In genomic region chr7:44277250-44277622, GRCm38 (mm10) we compare ENCODE assay signal across 11 mouse cellular contexts. TPM values are rescaled to one million over a fixed set of nuclear protein-coding genes. Genes with fewer than 3 reads are reported as not detected.
DNase-seq lines count a peak whose midpoint lies in the region; ATAC-seq and TF ChIP-seq lines count a peak whose summit lies in the region.
"Had no signal": no experiment of that assay in that cellular context is flagged by ENCODE, and none has a peak within 500 bp of the region (broad histone marks: within the 10 kb centered on the region; RNA-seq: fewer than 3 reads in every experiment).

No protein-coding gene starts in this region.

- intact Hi-C loops in left cerebral cortex, adult 2 months (cut with DNase I): loop anchor here (5.0 kb wide), 1 partner anchor 75 kb away; no protein-coding TSS in a partner anchor
- intact Hi-C loops in heart, postnatal 25 days (cut with DNase I): no loop called here

- H3K4me1 ChIP-seq in kidney, embryonic 14.5 days (ENCODE audit: control insufficient read depth, insufficient read depth, low read length): no peaks in the 10 kb centered on the region
- peaks cover 3% of the 10 kb centered on the region for H3K4me1 ChIP-seq in G1E (ENCODE audit: insufficient read depth, low read depth, low read length)
- H3K4me1 ChIP-seq in cerebellum, adult 2 months (ENCODE audit: control insufficient read depth, insufficient read depth, low read length): no peaks in the 10 kb centered on the region
- no peaks in the 10 kb centered on the region for H3K4me1 ChIP-seq in spleen, adult 2 months (ENCODE audit: control insufficient read depth, insufficient read depth, insufficient read length)
- no peaks in the 10 kb centered on the region for H3K4me1 ChIP-seq in forebrain, embryonic 11.5 days (replicated peaks; ENCODE audit: control insufficient read depth, insufficient read depth, low read length)
- H3K4me1 ChIP-seq: embryonic facial prominence, embryonic 13.5 days had no signal

- peak; percentile 24 for DNase-seq in kidney, postnatal 10 days
- no peak for DNase-seq in G1E (ENCODE audit: low spot score)
- DNase-seq in cerebellum, adult 2 months: peak; percentile 64 to 74
- peak in 1 of 2 experiments; percentile 69 for DNase-seq in left cerebral cortex, adult 2 months (ENCODE audit: extremely low spot score in 1 of 2, low spot score in 2 of 2)
- DNase-seq in spleen, adult 2 months (ENCODE audit: low read depth in 1 of 2, low spot score in 2 of 2): peak; percentile 22 to 53
- no peak for DNase-seq in heart, postnatal 25 days (ENCODE audit: low spot score)
- DNase-seq in forebrain, embryonic 11.5 days (ENCODE audit: low spot score): no peak

- peak; percentile 22; the same call in 1 of the 2 replicates for TF ChIP-seq CTCF in G1E (IDR thresholded peaks at IDR 0.05; ENCODE audit: low read depth, low read length)
- peak; percentile 83 for TF ChIP-seq CTCF in cerebellum, adult 2 months (IDR thresholded peaks at IDR 0.05; ENCODE audit: borderline replicate concordance, insufficient read depth, low read depth, low read length)
- TF ChIP-seq CTCF in left cerebral cortex, adult 2 months (IDR thresholded peaks at IDR 0.05): peak; percentile 58
- peak; percentile 36; the same call in 1 of the 2 replicates for TF ChIP-seq CTCF in spleen, adult 2 months (IDR thresholded peaks at IDR 0.05; ENCODE audit: extremely low read depth, insufficient read depth, insufficient read length, insufficient replicate concordance)

- peaks cover 2% of the 10 kb centered on the region; the same call in 1 of the 2 replicates for H3K9me3 ChIP-seq in kidney, embryonic 14.5 days (ENCODE audit: control insufficient read depth, low read length)
- no peaks in the 10 kb centered on the region for H3K9me3 ChIP-seq in G1E (replicated peaks)
- no peaks in the 10 kb centered on the region for H3K9me3 ChIP-seq in forebrain, embryonic 11.5 days (ENCODE audit: control insufficient read depth, low read length)

- H3K36me3 ChIP-seq in kidney, embryonic 14.5 days (ENCODE audit: control insufficient read depth, insufficient read depth, low read length): no peaks in the 10 kb centered on the region
- H3K36me3 ChIP-seq in G1E (replicated peaks): no peaks in the 10 kb centered on the region
- no peaks in the 10 kb centered on the region for H3K36me3 ChIP-seq in spleen, adult 2 months (ENCODE audit: control insufficient read depth, insufficient read depth, low read length)
- no peaks in the 10 kb centered on the region for H3K36me3 ChIP-seq in forebrain, embryonic 11.5 days (ENCODE audit: control insufficient read depth, insufficient read depth, low read length)
- H3K36me3 ChIP-seq: embryonic facial prominence, embryonic 13.5 days had no signal

- 46% methylated on average over 2 of the region's 2 CpGs for WGBS in kidney, embryonic 14.5 days
- WGBS in cerebellum, adult 2 months: 45% methylated on average over 2 of the region's 2 CpGs
- 49% methylated on average over 2 of the region's 2 CpGs for WGBS in spleen, adult 2 months
- 46% methylated on average over 2 of the region's 2 CpGs for WGBS in forebrain, embryonic 11.5 days

- no peak overlapping the region for H3K27ac ChIP-seq in kidney, embryonic 14.5 days (ENCODE audit: low read depth, low read length)
- no peak overlapping the region for H3K27ac ChIP-seq in cerebellum, adult 2 months (ENCODE audit: insufficient read depth, low read length)
- no peak overlapping the region for H3K27ac ChIP-seq in left cerebral cortex, adult 2 months
- H3K27ac ChIP-seq in spleen, adult 2 months (ENCODE audit: insufficient read depth, low read length): no peak overlapping the region
- no peak overlapping the region for H3K27ac ChIP-seq in forebrain, embryonic 11.5 days (ENCODE audit: low read depth, low read length)
- H3K27ac ChIP-seq: embryonic facial prominence, embryonic 13.5 days had no signal

- H3K9ac ChIP-seq in kidney, embryonic 14.5 days (ENCODE audit: low read depth, low read length): no peak overlapping the region
- no peak overlapping the region for H3K9ac ChIP-seq in forebrain, embryonic 11.5 days (ENCODE audit: low read length)
- H3K9ac ChIP-seq: embryonic facial prominence, embryonic 13.5 days had no signal

- ATAC-seq in kidney, embryonic 14.5 days (ENCODE audit: low FRiP score, low TSS enrichment): no peak
- ATAC-seq in G1E (ENCODE audit: extremely low read depth, insufficient number of reproducible peaks, low FRiP score, poor library complexity, severe bottlenecking): no peak
- ATAC-seq in forebrain, embryonic 11.5 days (replicated peaks; ENCODE audit: low FRiP score): no peak

- peaks cover 13% of the 10 kb centered on the region for H3K27me3 ChIP-seq in kidney, embryonic 14.5 days (ENCODE audit: control insufficient read depth, insufficient read depth, low read length)
- peaks cover 27% of the 10 kb centered on the region for H3K27me3 ChIP-seq in G1E (ENCODE audit: insufficient read depth, low read length)
- H3K27me3 ChIP-seq in cerebellum, adult 2 months (ENCODE audit: control insufficient read depth, insufficient read depth, low read length): no peaks in the 10 kb centered on the region
- H3K27me3 ChIP-seq in spleen, adult 2 months (ENCODE audit: control insufficient read depth, insufficient read depth, low read length): no peaks in the 10 kb centered on the region
- no peaks in the 10 kb centered on the region; the same call in 1 of the 2 replicates for H3K27me3 ChIP-seq in forebrain, embryonic 11.5 days (ENCODE audit: control insufficient read depth, insufficient read depth, low read length)

- H3K4me2 ChIP-seq in kidney, embryonic 14.5 days (replicated peaks; ENCODE audit: low read depth, low read length): no peak overlapping the region
- no peak overlapping the region for H3K4me2 ChIP-seq in forebrain, embryonic 11.5 days (ENCODE audit: low read depth, low read length, severe bottlenecking)
- H3K4me2 ChIP-seq: embryonic facial prominence, embryonic 13.5 days had no signal

- TF ChIP-seq POLR2A in cerebellum, adult 2 months (IDR thresholded peaks at IDR 0.05; ENCODE audit: borderline replicate concordance, insufficient read depth, low read length): no peak
- TF ChIP-seq POLR2A in spleen, adult 2 months (IDR thresholded peaks at IDR 0.05; ENCODE audit: low read depth, low read length): no peak

- no peak overlapping the region for H3K4me3 ChIP-seq in kidney, embryonic 14.5 days (ENCODE audit: low read length)
- no peak overlapping the region for H3K4me3 ChIP-seq in G1E (ENCODE audit: low read depth, low read length)
- no peak overlapping the region for H3K4me3 ChIP-seq in cerebellum, adult 2 months (replicated peaks; ENCODE audit: insufficient read depth, low read depth, low read length)
- H3K4me3 ChIP-seq in left cerebral cortex, adult 2 months: no peak overlapping the region
- H3K4me3 ChIP-seq in spleen, adult 2 months (ENCODE audit: extremely low read depth, insufficient read depth, insufficient read length): no peak overlapping the region
- H3K4me3 ChIP-seq in forebrain, embryonic 11.5 days (ENCODE audit: low read depth, low read length): no peak overlapping the region
- H3K4me3 ChIP-seq: embryonic facial prominence, embryonic 13.5 days; myocyte had no signal

RNA-seq across cellular contexts. Expression of gene Gm15517, which starts 16.0 kb away (rescaled TPM):
- polyA plus RNA-seq in kidney, embryonic 14.5 days (2014; fragmentation: Nextera tagmentation; extraction: Ambion mirVana): not detected in 2 replicates
- not detected in 2 replicates for total RNA-seq in G1E (2014; fragmentation: Nextera tagmentation)
- total RNA-seq in G1E (2017): not detected in 2 replicates
- not detected in 2 replicates for polyA plus RNA-seq in G1E (2012)
- polyA plus RNA-seq in cerebellum, adult 2 months (2012; rRNA removed): not detected in 2 replicates
- total RNA-seq in left cerebral cortex, adult 2 months (2021): not detected
- polyA plus RNA-seq in spleen, adult 2 months (2012; rRNA removed): not detected in 2 replicates
- total RNA-seq in heart, postnatal 25 days (2021): not detected
- polyA plus RNA-seq in forebrain, embryonic 11.5 days (2014; fragmentation: Nextera tagmentation; extraction: Ambion mirVana): not detected in 2 replicates
- total RNA-seq: layer of hippocampus, adult 18-20 months had no signal
- polyA plus RNA-seq: embryonic facial prominence, embryonic 13.5 days; myocyte had no signal

RNA-seq across cellular contexts. Expression of gene Acp4, which starts 20.1 kb away (rescaled TPM):
- not detected in 2 replicates for polyA plus RNA-seq in kidney, embryonic 14.5 days (2014; fragmentation: Nextera tagmentation; extraction: Ambion mirVana)
- total RNA-seq in G1E (2014; fragmentation: Nextera tagmentation) (not detected in 2 replicates), G1E (2017) (not detected in 2 replicates)
- not detected in 2 replicates for polyA plus RNA-seq in G1E (2012)
- polyA plus RNA-seq in cerebellum, adult 2 months (2012; rRNA removed): not detected in 2 replicates
- not detected for total RNA-seq in left cerebral cortex, adult 2 months (2021)
- not detected in 2 replicates for polyA plus RNA-seq in spleen, adult 2 months (2012; rRNA removed)
- not detected for total RNA-seq in heart, postnatal 25 days (2021)
- 0.17 TPM in 1 of 2 replicates, not detected in the other for polyA plus RNA-seq in forebrain, embryonic 11.5 days (2014; fragmentation: Nextera tagmentation; extraction: Ambion mirVana)
- total RNA-seq: layer of hippocampus, adult 18-20 months had no signal

RNA-seq across cellular contexts. Expression of gene Clec11a, which starts 29.5 kb away (rescaled TPM):
- 3.4 TPM in 2 replicates for polyA plus RNA-seq in kidney, embryonic 14.5 days (2014; fragmentation: Nextera tagmentation; extraction: Ambion mirVana)
- total RNA-seq in G1E (2014; fragmentation: Nextera tagmentation) (3.1 and 5.3 TPM in 2 replicates), G1E (2017) (2.6 and 3.3 TPM in 2 replicates)
- 1.8 and 2.2 TPM in 2 replicates for polyA plus RNA-seq in G1E (2012)
- polyA plus RNA-seq in cerebellum, adult 2 months (2012; rRNA removed): 2.4 and 3.0 TPM in 2 replicates
- total RNA-seq in left cerebral cortex, adult 2 months (2021): 1 to 10 TPM; 4.3 TPM
- 4.0 and 5.2 TPM in 2 replicates for polyA plus RNA-seq in spleen, adult 2 months (2012; rRNA removed)
- total RNA-seq in heart, postnatal 25 days (2021): 1 to 10 TPM in 1 of 2 experiments, under 1 TPM in 1; 0.87 to 1.0 TPM
- 3.2 TPM in 2 replicates for polyA plus RNA-seq in forebrain, embryonic 11.5 days (2014; fragmentation: Nextera tagmentation; extraction: Ambion mirVana)

RNA-seq across cellular contexts. Expression of gene 2410002F23Rik, which starts 30.7 kb away (rescaled TPM):
- polyA plus RNA-seq in kidney, embryonic 14.5 days (2014; fragmentation: Nextera tagmentation; extraction: Ambion mirVana): 119 and 143 TPM in 2 replicates
- 113 and 114 TPM in 2 replicates for total RNA-seq in G1E (2014; fragmentation: Nextera tagmentation)
- total RNA-seq in G1E (2017): 79.9 and 90.4 TPM in 2 replicates
- 276 and 317 TPM in 2 replicates for polyA plus RNA-seq in G1E (2012)
- 98.8 and 111 TPM in 2 replicates for polyA plus RNA-seq in cerebellum, adult 2 months (2012; rRNA removed)
- 10 to 100 TPM; 70.1 to 80.9 TPM for total RNA-seq in left cerebral cortex, adult 2 months (2021)
- 98.9 and 139 TPM in 2 replicates for polyA plus RNA-seq in spleen, adult 2 months (2012; rRNA removed)
- total RNA-seq in heart, postnatal 25 days (2021): 10 to 100 TPM; 14.1 to 14.5 TPM
- 167 and 178 TPM in 2 replicates for polyA plus RNA-seq in forebrain, embryonic 11.5 days (2014; fragmentation: Nextera tagmentation; extraction: Ambion mirVana)

RNA-seq across cellular contexts. Expression of gene 1700028J19Rik, which starts 30.7 kb away (rescaled TPM):
- polyA plus RNA-seq in kidney, embryonic 14.5 days (2014; fragmentation: Nextera tagmentation; extraction: Ambion mirVana): 1.3 and 1.6 TPM in 2 replicates
- total RNA-seq in G1E (2014; fragmentation: Nextera tagmentation) (0.87 and 3.6 TPM in 2 replicates), G1E (2017) (0.60 and 1.3 TPM in 2 replicates)
- polyA plus RNA-seq in G1E (2012): 0.05 TPM in 1 of 2 replicates, not detected in the other
- 2.2 and 2.9 TPM in 2 replicates for polyA plus RNA-seq in cerebellum, adult 2 months (2012; rRNA removed)
- total RNA-seq in left cerebral cortex, adult 2 months (2021): 1 to 10 TPM; 1.2 to 1.3 TPM
- polyA plus RNA-seq in spleen, adult 2 months (2012; rRNA removed): 1.4 TPM in 2 replicates
- under 1 TPM; 0.31 to 0.56 TPM for total RNA-seq in heart, postnatal 25 days (2021)
- polyA plus RNA-seq in forebrain, embryonic 11.5 days (2014; fragmentation: Nextera tagmentation; extraction: Ambion mirVana): 0.99 and 1.3 TPM in 2 replicates

Comparison
In these comparisons a context has a peak if more than half of its experiments do, and no peak if none do; other contexts are left out.
1. DNase-seq: peak in kidney, postnatal 10 days (single experiment), cerebellum, adult 2 months (2 of 2) and spleen, adult 2 months (2 of 2); none in G1E (single experiment), heart, postnatal 25 days (single experiment) and forebrain, embryonic 11.5 days (single experiment).
2. CTCF ChIP-seq: peak in every context shown above with its lines; median percentile 83 in cerebellum, adult 2 months; 58 in left cerebral cortex, adult 2 months; 36 in spleen, adult 2 months; 22 in G1E.